Mouse (Mus musculus): ENCODE results near the gene Bcl2l11. TPM values are rescaled to one million over a fixed set of nuclear protein-coding genes. Genes with fewer than 3 reads are reported as not detected.

Bcl2l11 gene
- polyA plus RNA-seq, 1 experiment, result 54.4 TPM

- WGBS, result 93% methylated on average over 5 of the region's 5 CpGs
- Histone ChIP-seq H3K36me3 (ENCODE audit: control insufficient read depth, insufficient read depth, low read length) (peaks cover 16% of the 10 kb centered on the region), H3K4me3 (ENCODE audit: control insufficient read depth, insufficient read depth, low read length) (no peak overlapping the region), H3K27ac (ENCODE audit: control insufficient read depth, insufficient read depth, low read length) (no peak overlapping the region), H3K4me1 (replicated peaks; ENCODE audit: control insufficient read depth, insufficient read depth, low read length) (no peaks in the 10 kb centered on the region; the same call in 1 of the 2 replicates), H3K27me3 (ENCODE audit: control insufficient read depth, insufficient read depth, low read length) (no peaks in the 10 kb centered on the region)
- DNase-seq, result no peak
- no peak for TF ChIP-seq POLR2A (IDR thresholded peaks at IDR 0.05; ENCODE audit: control insufficient read depth, extremely low read depth, insufficient read depth, low read length, poor library complexity)
- TF ChIP-seq CTCF (IDR thresholded peaks at IDR 0.05; ENCODE audit: borderline replicate concordance, control insufficient read depth, extremely low read depth, insufficient read depth, low read length, poor library complexity), result no peak
Measured at GRCm38 (mm10) chr2:128134474-128134873, 8.6 kb downstream of the Bcl2l11 start.

- Histone ChIP-seq H3K27ac (ENCODE audit: control insufficient read depth, insufficient read depth, low read length) (no peak overlapping the region), H3K27me3 (ENCODE audit: control insufficient read depth, insufficient read depth, low read length) (no peaks in the 10 kb centered on the region), H3K4me1 (replicated peaks; ENCODE audit: control insufficient read depth, insufficient read depth, low read length) (peaks cover 2% of the 10 kb centered on the region; the same call in 1 of the 2 replicates), H3K36me3 (ENCODE audit: control insufficient read depth, insufficient read depth, low read length) (peaks cover 16% of the 10 kb centered on the region), H3K4me3 (ENCODE audit: control insufficient read depth, insufficient read depth, low read length) (no peak overlapping the region)
- TF ChIP-seq CTCF (IDR thresholded peaks at IDR 0.05; ENCODE audit: borderline replicate concordance, control insufficient read depth, extremely low read depth, insufficient read depth, low read length, poor library complexity) (no peak), POLR2A (IDR thresholded peaks at IDR 0.05; ENCODE audit: control insufficient read depth, extremely low read depth, insufficient read depth, low read length, poor library complexity) (no peak)
- WGBS, result 95% methylated on average over 8 of the region's 8 CpGs
- no peak for DNase-seq
Measured at GRCm38 (mm10) chr2:128134948-128135347, 9.1 kb downstream of the Bcl2l11 start.

DNA sequence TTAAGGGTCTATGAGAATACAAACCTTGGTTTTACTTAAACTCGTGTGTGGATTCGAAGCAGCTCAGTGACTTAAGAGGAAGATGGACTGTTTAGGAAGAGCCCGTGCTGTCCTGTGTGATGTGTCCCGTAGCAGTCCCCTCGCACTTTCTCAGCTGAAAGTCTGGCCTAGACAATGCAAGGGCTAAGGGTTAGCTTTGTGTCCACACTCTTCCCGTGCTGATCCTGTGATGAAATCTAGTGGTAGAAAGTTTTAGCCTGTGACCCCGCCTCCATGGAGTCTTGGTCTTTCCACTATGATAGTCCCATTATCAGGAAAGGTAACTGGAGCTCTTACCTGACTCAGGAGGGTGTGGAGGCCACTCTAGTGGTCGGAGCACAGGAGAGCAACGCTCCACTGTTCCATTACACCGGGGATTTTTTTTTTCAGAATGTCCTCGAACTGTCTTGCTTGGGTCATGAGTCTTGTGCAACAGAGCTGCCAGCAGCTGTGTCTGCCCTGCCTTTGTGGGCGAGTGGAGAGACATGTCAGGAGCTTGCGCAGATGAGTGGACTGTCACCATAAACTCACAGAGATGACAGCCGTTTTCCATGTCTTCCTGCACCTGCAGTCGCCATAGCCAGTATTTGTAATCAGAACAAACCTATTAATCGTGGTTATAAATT lies 11.1 kb downstream of the Bcl2l11 start:
- peaks cover 12% of the 10 kb centered on the region for H3K36me3 ChIP-seq (ENCODE audit: control insufficient read depth, insufficient read depth, low read length)
- DNase-seq, result no peak
- TF ChIP-seq POLR2A (IDR thresholded peaks at IDR 0.05; ENCODE audit: control insufficient read depth, extremely low read depth, insufficient read depth, low read length, poor library complexity), result no peak
- H3K4me3 ChIP-seq (ENCODE audit: control insufficient read depth, insufficient read depth, low read length), result no peak overlapping the region
- H3K27ac ChIP-seq (ENCODE audit: control insufficient read depth, insufficient read depth, low read length), result no peak overlapping the region
- H3K27me3 ChIP-seq (ENCODE audit: control insufficient read depth, insufficient read depth, low read length), result no peaks in the 10 kb centered on the region
- peaks cover 2% of the 10 kb centered on the region for H3K4me1 ChIP-seq (replicated peaks; ENCODE audit: control insufficient read depth, insufficient read depth, low read length)
- 93% methylated on average over 16 of the region's 16 CpGs for WGBS

DNA sequence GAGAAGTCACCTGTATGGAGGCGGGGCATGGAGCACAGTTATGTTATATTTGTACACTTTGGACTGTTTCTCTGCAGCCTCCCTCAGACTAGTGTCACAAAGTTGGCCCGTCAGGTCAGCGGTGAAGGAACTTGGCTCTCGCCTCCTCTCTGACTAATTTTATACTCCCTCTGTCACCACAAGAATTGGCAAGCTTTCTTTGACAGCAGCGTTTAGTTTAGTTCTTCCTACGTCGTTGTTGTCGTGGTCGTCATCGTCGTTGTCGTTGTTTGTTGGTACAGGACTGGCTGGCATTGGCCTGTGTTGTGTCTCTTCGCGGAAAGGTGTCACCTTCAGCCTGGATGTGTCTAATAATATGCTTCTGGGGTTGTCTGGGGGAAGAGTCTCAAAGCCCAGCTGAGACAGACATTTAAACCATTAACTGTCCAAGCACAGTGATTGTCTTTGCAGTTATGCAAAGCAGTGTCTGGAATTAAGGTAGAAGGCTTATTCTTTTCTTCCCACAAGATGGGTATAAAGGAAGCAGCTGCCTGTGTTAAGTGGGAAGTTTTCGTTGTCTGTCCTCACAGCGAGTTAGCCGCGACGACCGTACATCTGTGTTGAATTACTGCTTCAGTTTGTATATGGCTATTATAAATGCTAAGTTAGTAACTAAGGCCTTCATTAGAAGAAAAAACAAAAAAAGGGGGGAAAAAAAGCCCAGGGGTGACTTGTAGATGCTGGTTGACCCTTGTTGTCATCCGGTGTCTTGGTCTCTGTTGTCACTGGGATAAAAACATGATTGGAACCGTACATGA lies 11.8 kb downstream of the Bcl2l11 start:
- DNase-seq, result no peak
- Histone ChIP-seq H3K4me3 (ENCODE audit: control insufficient read depth, insufficient read depth, low read length) (no peak overlapping the region), H3K4me1 (replicated peaks; ENCODE audit: control insufficient read depth, insufficient read depth, low read length) (peaks cover 2% of the 10 kb centered on the region), H3K36me3 (ENCODE audit: control insufficient read depth, insufficient read depth, low read length) (peaks cover 12% of the 10 kb centered on the region), H3K27ac (ENCODE audit: control insufficient read depth, insufficient read depth, low read length) (no peak overlapping the region), H3K27me3 (ENCODE audit: control insufficient read depth, insufficient read depth, low read length) (no peaks in the 10 kb centered on the region)
- 89% methylated on average over 22 of the region's 22 CpGs for WGBS
- TF ChIP-seq CTCF (IDR thresholded peaks at IDR 0.05; ENCODE audit: borderline replicate concordance, control insufficient read depth, extremely low read depth, insufficient read depth, low read length, poor library complexity) (no peak), POLR2A (IDR thresholded peaks at IDR 0.05; ENCODE audit: control insufficient read depth, extremely low read depth, insufficient read depth, low read length, poor library complexity) (no peak)

DNA sequence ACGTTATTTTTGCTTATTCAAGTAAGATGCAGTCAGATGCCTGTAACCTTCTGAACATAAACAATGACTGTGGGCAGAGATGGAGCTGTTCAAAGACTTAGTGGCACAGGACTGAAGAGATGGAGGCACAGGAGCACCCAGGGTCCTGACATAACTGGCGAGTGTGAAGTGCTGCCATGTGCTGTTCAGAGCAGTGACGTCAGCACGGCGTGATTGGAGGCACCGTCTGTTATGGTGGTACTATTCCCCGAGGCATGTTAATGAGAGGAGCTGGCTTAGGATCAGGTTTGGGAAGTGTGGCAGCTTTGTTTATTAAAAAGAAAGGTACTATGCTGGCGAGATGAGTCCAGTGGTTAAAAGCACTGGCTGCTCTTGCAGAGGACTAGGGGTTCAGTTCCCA lies 13.1 kb downstream of the Bcl2l11 start:
- 96% methylated on average over 8 of the region's 8 CpGs for WGBS
- no peak for TF ChIP-seq POLR2A (IDR thresholded peaks at IDR 0.05; ENCODE audit: control insufficient read depth, extremely low read depth, insufficient read depth, low read length, poor library complexity)
- no peak for TF ChIP-seq CTCF (IDR thresholded peaks at IDR 0.05; ENCODE audit: borderline replicate concordance, control insufficient read depth, extremely low read depth, insufficient read depth, low read length, poor library complexity)
- no peak overlapping the region for H3K4me3 ChIP-seq (ENCODE audit: control insufficient read depth, insufficient read depth, low read length)
- H3K27ac ChIP-seq (ENCODE audit: control insufficient read depth, insufficient read depth, low read length), result no peak overlapping the region
- H3K4me1 ChIP-seq (replicated peaks; ENCODE audit: control insufficient read depth, insufficient read depth, low read length), result peaks cover 2% of the 10 kb centered on the region
- no peak for DNase-seq
- peaks cover 7% of the 10 kb centered on the region for H3K36me3 ChIP-seq (ENCODE audit: control insufficient read depth, insufficient read depth, low read length)
- H3K27me3 ChIP-seq (ENCODE audit: control insufficient read depth, insufficient read depth, low read length), result no peaks in the 10 kb centered on the region

DNA sequence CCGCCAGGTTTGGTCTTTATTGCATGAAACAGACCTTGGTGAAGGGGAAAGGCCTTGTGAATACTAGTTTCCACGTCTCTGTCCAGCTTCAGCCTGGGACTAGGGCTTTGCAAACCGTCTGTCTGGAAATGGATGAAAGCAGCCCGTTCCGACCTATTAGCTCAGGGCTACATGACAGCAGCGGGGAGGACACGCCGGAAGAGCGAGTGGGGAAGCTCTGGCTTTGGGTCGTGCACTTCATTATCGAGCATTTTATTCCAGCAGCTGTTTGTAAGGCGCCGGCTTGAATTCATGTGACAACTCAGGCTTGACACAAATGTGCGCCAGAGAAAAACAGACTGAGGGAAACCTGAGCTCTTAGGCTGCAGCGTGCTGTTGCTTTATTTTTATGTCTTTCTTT lies 13.9 kb downstream of the Bcl2l11 start:
- no peak for DNase-seq

More for the DNA sequence above, 13.9 kb downstream of the Bcl2l11 start:
- no peak overlapping the region for H3K27ac ChIP-seq (ENCODE audit: control insufficient read depth, insufficient read depth, low read length)
- H3K36me3 ChIP-seq (ENCODE audit: control insufficient read depth, insufficient read depth, low read length), result no peaks in the 10 kb centered on the region
- no peaks in the 10 kb centered on the region for H3K27me3 ChIP-seq (ENCODE audit: control insufficient read depth, insufficient read depth, low read length)
- no peak overlapping the region for H3K4me3 ChIP-seq (ENCODE audit: control insufficient read depth, insufficient read depth, low read length)
- H3K4me1 ChIP-seq (replicated peaks; ENCODE audit: control insufficient read depth, insufficient read depth, low read length), result peaks cover 2% of the 10 kb centered on the region; the same call in 1 of the 2 replicates
- WGBS, result 88% methylated on average over 15 of the region's 15 CpGs
- TF ChIP-seq CTCF (IDR thresholded peaks at IDR 0.05; ENCODE audit: borderline replicate concordance, control insufficient read depth, extremely low read depth, insufficient read depth, low read length, poor library complexity), result no peak
- TF ChIP-seq POLR2A (IDR thresholded peaks at IDR 0.05; ENCODE audit: control insufficient read depth, extremely low read depth, insufficient read depth, low read length, poor library complexity), result no peak

Measured in thymus, adult 2 months (tissue).